Mouse (Mus musculus) lung, postnatal 4 days (tissue): Measurements from ENCODE around the gene Gps2.
A peak's percentile ranks its signal among the peaks of the same experiment; 100 is the strongest.

Experiments used
- DNase-seq, 2 experiments: peaks; one replicate each; pipeline ENCODE4 v3.0.0; 2021

Gene Gps2

GRCm38 (mm10) chr11:69913554-69914371 is at the start of gene Gps2:
Gene Gps2 (plus strand): TSS chr11:69913888.
- DNase-seq = peak; percentile 93 to 94

GRCm38 (mm10) chr11:69864138-69864860 is 49.4 kb upstream of the Gps2 start:
- no peak for DNase-seq

GRCm38 (mm10) chr11:69865561-69865960 is 48.1 kb upstream of the Gps2 start:
- no peak for DNase-seq

- DNase-seq = no peak
Observed at GRCm38 (mm10) chr11:69867335-69867734, 46.4 kb upstream of the Gps2 start.

- DNase-seq = no peak
Observed at GRCm38 (mm10) chr11:69870289-69871069, 43.2 kb upstream of the Gps2 start.

GRCm38 (mm10) chr11:69871822-69872221 is 41.9 kb upstream of the Gps2 start:
- DNase-seq = no peak

- no peak for DNase-seq
Observed at GRCm38 (mm10) chr11:69872451-69872850, 41.2 kb upstream of the Gps2 start.

- DNase-seq = peak; percentile 81 to 89
Observed at GRCm38 (mm10) chr11:69876186-69876585, 37.5 kb upstream of the Gps2 start.

- DNase-seq = peak; percentile 92 to 95
Observed at GRCm38 (mm10) chr11:69876867-69877266, 36.8 kb upstream of the Gps2 start.

GRCm38 (mm10) chr11:69877878-69878277 is 35.8 kb upstream of the Gps2 start, which contains the start of gene Tmem95:
Gene Tmem95 (minus strand): TSS chr11:69878018.
- DNase-seq = no peak

- no peak for DNase-seq
Observed at GRCm38 (mm10) chr11:69878399-69878798, 35.3 kb upstream of the Gps2 start.

GRCm38 (mm10) chr11:69878952-69879351 is 34.7 kb upstream of the Gps2 start:
- no peak for DNase-seq

- no peak for DNase-seq
Observed at GRCm38 (mm10) chr11:69879711-69880110, 34.0 kb upstream of the Gps2 start.

- peak in 1 of 2 experiments; percentile 87 for DNase-seq
Observed at GRCm38 (mm10) chr11:69880506-69880852, 33.2 kb upstream of the Gps2 start.

- peak; percentile 94 to 96 for DNase-seq
Observed at GRCm38 (mm10) chr11:69880853-69881603, 32.7 kb upstream of the Gps2 start, which contains the start of gene Kctd11. Gene Kctd11 (minus strand): TSS chr11:69881406.

- no peak for DNase-seq
Observed at GRCm38 (mm10) chr11:69881787-69882670, 31.7 kb upstream of the Gps2 start.

GRCm38 (mm10) chr11:69883066-69883465 is 30.6 kb upstream of the Gps2 start:
- DNase-seq = peak in 1 of 2 experiments; percentile 49

GRCm38 (mm10) chr11:69883527-69884151 is 30.0 kb upstream of the Gps2 start:
- no peak for DNase-seq

GRCm38 (mm10) chr11:69884240-69884639 is 29.4 kb upstream of the Gps2 start:
- DNase-seq = peak in 1 of 2 experiments; percentile 28

GRCm38 (mm10) chr11:69884663-69885062 is 29.0 kb upstream of the Gps2 start:
- DNase-seq = no peak
